Mouse (Mus musculus): ENCODE results near the gene Pik3cb. TPM values are rescaled to one million over a fixed set of nuclear protein-coding genes. Genes with fewer than 3 reads are reported as not detected.

Gene Pik3cb
- total RNA-seq, 2 experiments from 2014 or later, result 22.9 to 23.6 TPM

DNA sequence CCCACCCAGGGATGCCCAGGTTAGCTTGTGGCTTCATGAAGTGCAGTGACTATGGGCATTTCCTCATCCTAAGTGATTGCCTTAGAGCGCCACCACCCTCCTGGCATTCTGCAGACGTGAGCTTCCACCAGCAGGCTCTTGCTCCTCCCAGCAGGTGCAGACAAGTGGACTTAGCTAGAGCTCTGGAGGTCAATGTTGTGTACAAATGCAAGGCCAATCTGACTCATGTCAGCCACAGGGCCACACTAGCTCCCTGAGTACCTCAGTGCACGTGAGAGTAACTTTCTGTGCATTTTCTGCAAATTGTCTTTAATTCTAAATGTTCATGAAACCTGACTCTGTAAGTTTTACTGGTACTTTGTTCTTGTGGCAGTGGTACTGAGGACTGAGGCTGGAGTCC, 124.1 kb downstream of the Pik3cb start:
- DNase-seq (ENCODE audit: low spot score in 2 of 2), result no peak

DNA sequence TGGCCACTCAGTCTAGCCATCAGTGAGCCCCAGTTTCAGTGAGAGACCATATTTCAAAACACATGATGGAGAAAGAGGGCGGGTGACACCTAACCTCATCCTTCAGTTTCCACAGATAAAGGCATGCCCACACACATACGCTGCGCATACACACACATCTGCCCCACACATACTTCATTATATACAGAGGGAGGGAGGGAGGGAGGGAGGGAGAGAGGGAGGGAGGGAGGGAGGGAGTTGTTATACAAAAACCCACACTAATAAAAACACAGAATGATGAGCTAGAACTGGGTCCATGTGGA, 130.6 kb downstream of the Pik3cb start:
- DNase-seq (ENCODE audit: low spot score in 2 of 2), result no peak

DNA sequence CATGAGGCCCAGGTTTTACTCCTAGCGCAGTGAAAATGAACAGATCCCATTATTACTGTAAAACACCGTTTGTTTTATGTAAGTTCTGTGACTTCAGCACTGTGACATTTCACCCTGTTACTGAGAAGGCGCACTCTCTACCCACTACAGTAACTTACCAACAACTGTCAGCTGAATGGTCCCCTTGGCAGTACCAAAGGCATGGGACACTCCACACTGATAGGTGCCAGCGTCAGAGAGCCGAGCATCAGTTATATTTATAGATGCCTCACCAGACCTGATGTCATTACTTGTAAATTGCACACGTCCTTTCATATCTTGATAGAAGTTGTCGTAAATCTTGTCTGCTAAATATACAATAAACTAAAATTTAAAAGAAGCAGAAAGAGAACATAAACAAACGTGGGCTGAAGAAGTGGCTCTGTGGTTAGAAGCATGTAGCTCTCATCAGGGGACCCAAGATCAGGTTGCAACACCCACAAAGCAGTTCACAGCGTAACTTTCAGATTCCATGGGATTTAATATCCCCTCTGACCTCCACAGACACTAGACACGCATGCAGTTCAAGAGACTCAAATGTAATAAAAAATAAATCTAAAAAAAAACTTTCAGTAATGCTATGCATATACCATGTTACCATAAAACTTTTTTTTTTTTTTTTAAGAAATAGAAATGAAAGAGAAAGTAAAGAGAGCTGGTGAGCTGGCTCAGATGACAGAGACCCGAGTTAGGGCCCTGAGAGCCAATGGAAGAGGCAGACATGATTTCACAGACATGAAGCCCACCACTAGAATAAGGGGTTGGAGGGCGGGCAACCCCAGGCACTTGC, 131.1 kb downstream of the Pik3cb start:
- no peak for DNase-seq (ENCODE audit: low spot score in 2 of 2)

DNA sequence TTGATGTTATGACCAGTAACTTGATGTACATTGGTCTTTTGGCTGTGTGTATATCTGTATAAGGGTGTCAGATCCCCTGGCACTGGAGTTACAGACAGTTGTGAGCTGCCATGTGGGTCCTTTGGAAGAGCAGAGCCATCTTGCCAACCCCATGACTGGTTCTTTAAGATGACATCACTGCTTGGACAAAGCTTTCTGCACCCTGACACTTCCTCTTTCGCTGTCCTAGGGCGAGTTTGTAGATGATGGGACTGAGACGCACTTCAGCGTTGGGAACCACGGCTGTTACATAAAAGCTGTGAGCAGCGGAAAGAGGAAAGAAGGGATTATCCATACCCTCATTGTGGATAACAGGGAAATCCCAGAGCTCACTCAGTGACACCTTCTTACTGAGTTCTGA, 139.1 kb downstream of the Pik3cb start:
- DNase-seq (ENCODE audit: low spot score in 2 of 2), result no peak

DNA sequence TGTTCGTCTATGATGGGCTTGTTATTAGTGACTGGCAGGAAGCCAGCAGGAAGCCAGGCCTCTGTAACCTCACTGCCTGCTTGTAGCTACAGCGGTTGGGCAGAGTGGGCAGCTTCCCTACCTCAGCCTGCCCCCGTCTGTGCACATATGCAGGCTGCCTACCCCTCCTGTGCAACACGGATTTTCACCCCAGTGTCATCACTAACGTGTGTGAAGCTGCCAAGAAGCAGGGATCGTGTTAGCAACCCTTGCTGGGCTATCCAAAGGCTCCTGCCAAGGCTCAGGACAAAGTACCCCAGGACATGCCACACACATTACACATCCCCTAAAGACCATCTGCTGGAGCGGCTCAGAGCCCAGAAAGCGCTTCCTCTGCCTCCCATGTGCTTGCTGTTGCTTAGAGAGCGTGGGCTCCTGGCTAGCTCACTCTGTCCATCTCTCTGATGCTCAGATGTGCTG, 140.5 kb downstream of the Pik3cb start:
- peak; percentile 39 to 59 for DNase-seq (ENCODE audit: low spot score in 2 of 2)

DNA sequence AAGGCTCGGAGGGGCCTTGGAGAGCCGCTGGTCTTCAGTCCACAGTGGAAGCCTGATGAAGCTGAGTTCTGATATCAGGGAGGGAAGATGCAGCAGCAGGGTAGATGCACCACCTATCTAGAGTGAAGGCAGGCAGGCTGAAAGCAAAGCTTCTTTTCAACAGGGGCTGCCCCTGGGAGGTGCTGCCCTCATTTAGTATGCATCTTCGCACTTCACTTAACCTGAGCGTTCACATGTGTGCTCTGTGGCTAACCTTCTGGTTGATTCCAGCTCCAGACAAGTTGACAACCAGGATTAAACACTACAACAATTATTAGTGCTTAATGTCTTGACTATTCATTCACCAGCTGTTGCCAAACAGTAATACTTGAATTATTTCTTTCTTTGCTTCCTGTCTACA, 146.3 kb downstream of the Pik3cb start:
- no peak for DNase-seq (ENCODE audit: low spot score in 2 of 2)

DNA sequence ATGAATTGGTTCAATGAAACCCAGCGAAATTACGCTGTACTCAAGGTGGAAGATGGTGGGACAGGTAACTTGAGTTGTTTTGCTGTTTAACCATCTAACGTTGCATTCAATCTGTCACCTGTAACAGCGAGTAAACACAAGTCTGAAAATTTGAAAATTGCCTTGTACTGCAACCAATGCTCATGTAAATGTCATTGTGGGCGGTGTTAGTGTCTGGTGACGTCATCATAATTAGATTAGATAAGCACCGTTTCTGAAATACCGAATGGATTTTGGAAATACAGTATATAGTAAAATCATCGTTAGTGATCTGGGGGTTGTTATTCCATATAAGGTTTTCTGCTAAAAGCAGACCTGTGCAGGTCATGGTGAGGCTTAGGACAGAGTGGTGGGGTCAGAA, 153.3 kb downstream of the Pik3cb start:
- DNase-seq (ENCODE audit: low spot score in 2 of 2), result no peak

Other genes starting within 250 kb of the Pik3cb start
- gene 7420426K07Rik, start 237.5 kb downstream of the Pik3cb start, total RNA-seq (2021), result not detected
- 1 to 10 TPM; 1.4 to 1.6 TPM for gene Foxl2, start 185.3 kb downstream of the Pik3cb start, total RNA-seq (2021)
- gene Faim, start 154.2 kb downstream of the Pik3cb start, total RNA-seq (2021), result 10 to 100 TPM; 53.8 to 58.5 TPM
- under 1 TPM in 1 of 2 experiments, not detected in 1; 0.21 TPM for gene Gm1123, start 104.9 kb downstream of the Pik3cb start, total RNA-seq (2021)
- not detected for gene Faiml, start 96.6 kb upstream of the Pik3cb start, total RNA-seq (2021)
- gene Cep70, start 102.7 kb upstream of the Pik3cb start, total RNA-seq (2021), result 10 to 100 TPM; 17.0 to 20.0 TPM
- 1 to 10 TPM; 1.3 to 1.8 TPM for gene Esyt3, start 217.9 kb upstream of the Pik3cb start, total RNA-seq (2021)

All from layer of hippocampus, postnatal 14 days (tissue).